Mouse (Mus musculus): ENCODE measurements at regions not wholly inside any gene's neighbourhood (a gene's known extent, or its start where the extent isn't known, plus 50 kb on each side); places are given as distances from the start of the nearest gene placed in this dataset.

DNA sequence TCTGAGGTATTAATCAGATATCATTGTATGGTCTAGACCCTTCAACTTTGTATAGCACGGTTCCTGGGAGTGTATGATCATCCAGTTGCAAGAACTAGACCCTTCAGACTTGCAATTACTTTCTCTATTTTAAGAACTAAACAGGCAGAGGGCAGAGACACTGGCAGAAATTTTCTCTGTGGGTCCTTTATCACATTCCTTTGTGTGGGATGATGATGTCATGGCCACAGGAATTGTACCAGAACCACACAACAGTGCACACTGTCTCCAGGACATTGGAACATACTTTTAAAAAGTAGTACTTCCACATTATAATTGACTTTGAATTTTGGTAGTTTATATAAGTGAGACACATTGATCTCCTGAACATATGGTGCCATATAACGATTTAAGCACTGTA is 674.2 kb downstream of the Rfpl4b start:
- TF ChIP-seq CTCF (IDR thresholded peaks at IDR 0.05) = no peak
- ChIA-PET POLR2A (interaction anchor here (0.6 kb wide), 1 partner anchor 351 kb away, joined by 9 read pairs; no protein-coding TSS in a partner anchor), CTCF (no interaction called here)
- in situ Hi-C loops (cut with MboI; ENCODE audit: low pct_unique_long_range_greater_than_20kb) = no loop called here
- ATAC-seq = no peak
- DNase-seq (ENCODE audit: low read depth, low spot score) = no peak
- H3K27me3 ChIP-seq = no peaks in the 10 kb centered on the region

DNA sequence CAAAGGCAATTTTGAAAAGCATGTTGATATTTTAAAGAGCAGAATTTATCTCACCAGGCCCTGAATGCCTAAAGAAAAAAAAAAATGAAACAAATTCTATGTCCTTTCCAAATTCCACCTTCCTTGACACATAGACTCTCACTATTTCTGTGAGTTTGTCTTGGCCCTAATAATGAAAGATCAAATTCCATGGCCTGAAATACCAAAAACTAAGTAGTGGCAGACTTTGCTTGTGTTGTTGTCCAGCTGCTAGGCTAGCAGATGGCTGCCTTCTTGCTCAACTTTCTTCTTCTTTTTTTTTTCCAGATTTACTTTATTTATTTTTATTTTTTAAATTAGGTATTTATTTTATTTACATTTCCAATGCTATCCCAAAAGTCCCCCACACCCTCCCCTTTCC is 682.4 kb downstream of the Rfpl4b start:
- no peak for ATAC-seq
- DNase-seq (ENCODE audit: low read depth, low spot score) = no peak
- POLR2A ChIA-PET = no interaction called here

DNA sequence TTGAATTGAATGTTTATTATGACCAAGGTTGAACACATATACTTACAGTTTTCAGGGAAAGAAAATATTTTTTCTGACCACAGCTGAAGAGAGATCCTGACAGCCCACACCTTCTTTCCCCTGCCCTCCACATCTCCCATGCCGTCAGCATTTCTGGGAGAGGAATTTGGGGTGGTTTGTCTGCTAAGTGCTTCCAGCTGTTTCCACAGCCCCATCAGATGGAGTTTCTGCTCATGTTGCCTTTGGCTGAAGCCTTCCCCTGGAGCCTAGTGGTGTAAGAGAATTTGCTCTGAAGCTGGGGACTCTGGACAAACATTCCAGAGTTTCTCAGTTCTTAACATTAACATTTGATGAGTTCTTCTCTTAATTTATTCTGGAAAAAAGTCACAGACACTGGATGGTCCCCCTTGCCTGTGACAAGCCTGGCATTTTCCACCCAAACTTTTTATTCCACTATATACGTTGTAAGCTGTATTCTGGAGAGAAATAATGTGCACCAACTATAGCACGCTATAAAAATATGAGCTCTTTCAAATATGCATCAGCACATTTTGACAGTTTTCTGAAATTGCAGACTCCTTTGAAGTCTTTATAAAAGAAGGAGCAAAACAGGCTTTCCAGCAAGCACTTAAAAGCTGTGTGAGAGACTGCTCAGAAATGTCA is 699.5 kb downstream of the Rfpl4b start:
- H3K27me3 ChIP-seq = no peaks in the 10 kb centered on the region
- POLR2A ChIA-PET = no interaction called here
- in situ Hi-C loops (cut with MboI; ENCODE audit: low pct_unique_long_range_greater_than_20kb) = no loop called here
- no peak for TF ChIP-seq CTCF (IDR thresholded peaks at IDR 0.05)
- CTCF ChIA-PET = no interaction called here
- no peak for ATAC-seq
- no peak for DNase-seq (ENCODE audit: low read depth, low spot score)

More for the DNA sequence above, 682.4 kb downstream of the Rfpl4b start:
- in situ Hi-C loops (cut with MboI; ENCODE audit: low pct_unique_long_range_greater_than_20kb) = no loop called here
- CTCF ChIA-PET = no interaction called here
- no peak for TF ChIP-seq CTCF (IDR thresholded peaks at IDR 0.05)
- no peaks in the 10 kb centered on the region for H3K27me3 ChIP-seq

DNA sequence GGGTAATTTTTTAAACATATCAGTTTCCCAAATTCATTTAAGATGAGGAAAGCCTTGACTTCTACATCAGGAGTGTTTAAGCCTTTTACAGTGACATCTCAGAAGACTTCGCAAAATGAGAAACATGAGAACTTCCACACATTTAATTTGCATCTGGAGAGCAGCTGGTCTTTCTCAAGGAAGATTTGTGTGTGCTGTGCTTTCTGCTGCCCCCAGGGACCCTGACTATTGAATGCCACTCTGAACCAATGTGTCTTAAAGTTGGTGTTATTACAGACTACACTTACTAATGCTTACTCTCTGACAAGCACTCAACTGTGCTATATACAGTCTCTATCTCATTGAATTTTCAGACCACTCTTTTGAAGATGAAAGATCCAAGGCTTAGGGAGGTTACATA is 703.0 kb downstream of the Rfpl4b start:
- DNase-seq (ENCODE audit: low read depth, low spot score) (no peak), ATAC-seq (no peak)
- ChIA-PET POLR2A (no interaction called here), CTCF (no interaction called here)
- H3K27me3 ChIP-seq = no peaks in the 10 kb centered on the region
- no peak for TF ChIP-seq CTCF (IDR thresholded peaks at IDR 0.05)
- in situ Hi-C loops (cut with MboI; ENCODE audit: low pct_unique_long_range_greater_than_20kb) = no loop called here

DNA sequence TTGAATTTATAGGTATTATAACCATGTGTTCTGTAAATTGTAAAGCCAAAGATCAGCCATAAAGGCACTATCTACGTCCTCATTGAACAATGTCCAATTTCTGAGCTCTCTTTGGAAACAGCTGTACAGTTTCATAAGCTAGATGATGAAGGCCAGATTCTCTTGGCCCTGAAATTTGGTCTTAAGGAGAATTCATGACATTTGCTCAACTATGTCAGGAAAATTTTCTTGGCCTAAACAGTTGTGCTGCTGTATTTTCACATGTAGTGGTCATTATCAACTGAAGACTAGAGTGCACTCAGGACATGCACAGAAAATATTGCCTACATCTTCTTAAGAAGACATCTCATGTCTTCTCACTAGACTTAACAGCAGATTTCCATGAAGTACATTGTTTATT is 705.1 kb downstream of the Rfpl4b start:
- CTCF ChIA-PET = no interaction called here
- no peak for ATAC-seq
- no peak for TF ChIP-seq CTCF (IDR thresholded peaks at IDR 0.05)
- POLR2A ChIA-PET = no interaction called here
- no peak for DNase-seq (ENCODE audit: low read depth, low spot score)
- in situ Hi-C loops (cut with MboI; ENCODE audit: low pct_unique_long_range_greater_than_20kb) = no loop called here
- H3K27me3 ChIP-seq = no peaks in the 10 kb centered on the region

DNA sequence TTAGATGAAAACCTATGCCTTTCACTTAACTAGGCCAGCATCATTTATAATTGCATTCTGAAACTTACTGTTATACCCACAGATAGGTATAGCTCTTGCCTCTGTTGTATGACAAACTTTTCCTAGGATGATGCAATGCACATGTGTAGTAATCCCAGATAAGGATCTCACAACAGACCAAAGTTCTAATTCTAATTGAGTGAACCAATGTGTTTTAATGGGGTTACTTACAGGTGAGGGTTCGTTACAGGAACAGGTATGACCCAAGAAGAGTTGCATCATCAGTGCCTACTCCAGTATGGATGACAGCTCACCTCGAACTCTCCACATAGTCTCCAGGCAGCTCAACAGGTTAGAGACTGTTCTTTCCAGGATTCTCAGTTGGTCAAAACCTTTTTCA is 707.4 kb downstream of the Rfpl4b start:
- DNase-seq (ENCODE audit: low read depth, low spot score) = no peak
- in situ Hi-C loops (cut with MboI; ENCODE audit: low pct_unique_long_range_greater_than_20kb) = no loop called here
- TF ChIP-seq CTCF (IDR thresholded peaks at IDR 0.05) = no peak
- no peak for ATAC-seq
- CTCF ChIA-PET = interaction anchor here (0.9 to 1.0 kb wide), 2 partner anchors 21 to 361 kb away, joined by 3 read pairs; no protein-coding TSS in a partner anchor
- H3K27me3 ChIP-seq = no peaks in the 10 kb centered on the region
- POLR2A ChIA-PET = no interaction called here

DNA sequence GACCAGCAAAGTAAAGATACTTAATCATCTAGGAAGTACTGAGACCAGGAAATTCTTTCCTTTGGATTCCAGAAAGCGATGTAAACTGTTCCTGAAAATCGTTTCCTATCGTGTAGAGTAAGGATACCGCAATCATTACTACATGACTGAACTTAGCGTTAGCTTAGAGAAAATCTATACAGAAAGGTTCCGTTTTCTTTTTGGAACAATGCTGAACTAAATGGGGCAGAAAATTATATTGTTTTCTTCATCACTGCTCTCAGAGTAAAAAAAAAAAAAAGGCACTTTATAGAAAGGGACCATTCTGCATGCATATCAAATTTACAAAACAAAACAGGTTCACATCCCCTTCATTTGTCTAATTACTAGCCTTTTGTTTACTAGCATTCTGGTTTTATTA is 713.0 kb downstream of the Rfpl4b start:
- no peaks in the 10 kb centered on the region for H3K27me3 ChIP-seq
- ChIA-PET POLR2A (no interaction called here), CTCF (interaction anchor here (1.3 kb wide), 1 partner anchor 15 kb away, joined by 3 read pairs; no protein-coding TSS in a partner anchor)
- TF ChIP-seq CTCF (IDR thresholded peaks at IDR 0.05) = no peak
- ATAC-seq (no peak), DNase-seq (ENCODE audit: low read depth, low spot score) (no peak)
- in situ Hi-C loops (cut with MboI; ENCODE audit: low pct_unique_long_range_greater_than_20kb) = no loop called here

DNA sequence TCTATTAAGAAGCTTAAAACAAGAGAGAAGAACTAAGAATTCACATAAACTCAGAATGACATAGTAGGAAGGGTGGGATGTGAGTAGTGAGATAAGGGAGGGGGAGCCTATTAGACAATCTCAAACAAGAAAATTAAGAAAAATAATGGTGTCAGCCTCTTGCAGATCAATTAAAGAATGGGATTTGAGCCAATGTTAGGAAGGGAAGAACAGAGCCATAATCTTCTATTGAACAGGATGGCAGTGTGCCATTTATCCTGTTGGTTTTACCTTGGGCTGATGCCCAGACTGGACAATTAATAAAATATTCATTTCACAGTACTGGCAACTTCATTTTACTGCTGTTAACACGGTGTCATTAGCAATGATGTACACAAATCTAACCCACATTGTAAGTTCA is 718.0 kb downstream of the Rfpl4b start:
- POLR2A ChIA-PET = no interaction called here
- no peak for DNase-seq (ENCODE audit: low read depth, low spot score)
- no peaks in the 10 kb centered on the region for H3K27me3 ChIP-seq
- in situ Hi-C loops (cut with MboI; ENCODE audit: low pct_unique_long_range_greater_than_20kb) = no loop called here
- ATAC-seq = no peak
- TF ChIP-seq CTCF (IDR thresholded peaks at IDR 0.05) = no peak
- CTCF ChIA-PET = no interaction called here

DNA sequence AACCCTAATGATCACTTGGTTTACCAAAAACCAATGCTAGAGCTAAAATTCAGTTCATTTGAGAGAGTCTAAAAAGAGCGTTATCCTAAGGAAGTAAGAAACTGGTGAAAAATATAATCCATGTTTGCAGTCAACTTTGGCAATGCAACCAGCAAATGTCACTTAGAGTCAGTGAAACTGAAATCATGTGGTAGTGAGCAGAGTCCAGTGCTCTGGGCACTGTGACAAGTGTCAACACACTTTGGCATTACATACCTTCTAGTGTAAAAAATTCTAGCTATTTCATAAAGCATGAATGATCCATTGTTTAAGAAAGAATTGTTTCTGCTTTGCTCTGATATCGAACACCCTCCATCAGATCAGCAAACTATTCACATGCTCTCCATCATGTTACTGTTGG is 743.1 kb downstream of the Rfpl4b start:
- ChIA-PET CTCF (no interaction called here), POLR2A (no interaction called here)
- H3K27me3 ChIP-seq = no peaks in the 10 kb centered on the region
- in situ Hi-C loops (cut with MboI; ENCODE audit: low pct_unique_long_range_greater_than_20kb) = no loop called here
- TF ChIP-seq CTCF (IDR thresholded peaks at IDR 0.05) = no peak
- ATAC-seq (no peak), DNase-seq (ENCODE audit: low read depth, low spot score) (no peak)

DNA sequence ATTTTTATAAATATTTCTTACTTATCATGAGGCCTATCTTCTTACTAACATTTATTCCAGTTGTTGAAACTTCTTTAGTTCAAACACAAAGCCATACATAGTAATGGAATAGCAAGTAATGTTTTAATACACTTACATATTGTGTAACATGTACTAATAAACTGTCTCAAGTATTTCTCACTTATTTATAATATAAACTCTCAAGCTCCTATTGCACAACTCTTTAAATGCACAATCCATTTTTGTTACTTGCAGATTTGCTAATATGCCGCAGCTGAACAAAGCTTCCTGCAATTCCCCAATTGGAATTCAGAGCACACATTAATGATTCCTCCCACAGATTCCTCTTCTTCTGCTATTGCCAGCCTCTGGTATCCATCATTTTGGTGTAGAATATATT is 749.2 kb downstream of the Rfpl4b start:
- no peak for ATAC-seq
- TF ChIP-seq CTCF (IDR thresholded peaks at IDR 0.05) = no peak
- in situ Hi-C loops (cut with MboI; ENCODE audit: low pct_unique_long_range_greater_than_20kb) = no loop called here
- no peaks in the 10 kb centered on the region for H3K27me3 ChIP-seq
- CTCF ChIA-PET = no interaction called here
- DNase-seq (ENCODE audit: low read depth, low spot score) = no peak
- POLR2A ChIA-PET = no interaction called here

DNA sequence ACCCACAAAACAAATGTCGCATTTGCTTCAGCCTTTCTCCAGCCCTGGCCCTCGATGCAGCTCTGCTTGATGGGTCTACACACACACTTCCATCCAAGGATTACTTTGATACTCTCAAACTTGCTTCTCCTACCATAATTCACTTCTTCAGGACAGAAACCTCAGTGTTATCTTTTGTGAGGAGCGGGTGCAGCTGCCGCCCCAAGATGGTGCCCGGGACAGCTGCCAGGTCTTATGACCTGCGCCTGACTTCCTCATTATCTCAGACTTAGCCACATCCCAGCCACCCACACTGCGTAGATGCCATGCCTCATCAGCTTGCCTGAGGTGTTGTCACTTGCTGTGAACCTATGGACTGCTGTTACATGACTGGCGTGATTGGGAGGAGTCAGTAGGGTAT is 762.5 kb downstream of the Rfpl4b start:
- no peak for DNase-seq (ENCODE audit: low read depth, low spot score)
- no peak for TF ChIP-seq CTCF (IDR thresholded peaks at IDR 0.05)
- ATAC-seq = no peak
- in situ Hi-C loops (cut with MboI; ENCODE audit: low pct_unique_long_range_greater_than_20kb) = no loop called here
- H3K27me3 ChIP-seq = no peaks in the 10 kb centered on the region
- ChIA-PET CTCF (no interaction called here), POLR2A (no interaction called here)

DNA sequence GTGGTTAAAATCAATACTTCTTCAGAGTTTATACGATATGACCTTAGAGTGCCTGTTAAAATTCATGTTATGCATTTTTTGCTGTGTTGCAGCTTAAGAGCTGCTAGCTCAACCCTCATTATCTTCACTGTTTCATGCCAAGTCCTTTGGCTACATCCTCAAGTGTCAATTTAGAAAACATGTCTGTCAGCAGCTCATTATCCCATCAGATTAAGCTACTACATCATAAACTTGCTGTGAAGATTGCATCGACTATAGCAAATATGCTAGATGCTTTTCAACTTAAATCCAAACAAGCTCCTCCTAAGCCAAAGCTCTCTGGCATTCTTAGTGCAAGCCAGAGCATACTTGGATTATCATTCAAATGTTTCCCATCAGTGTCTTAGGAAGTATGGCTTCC is 811.1 kb downstream of the Rfpl4b start:
- ChIA-PET CTCF (interaction anchor here (1.3 kb wide), 1 partner anchor 27 kb away, joined by 3 read pairs; no protein-coding TSS in a partner anchor), POLR2A (no interaction called here)
- in situ Hi-C loops (cut with MboI; ENCODE audit: low pct_unique_long_range_greater_than_20kb) = no loop called here
- H3K27me3 ChIP-seq = no peaks in the 10 kb centered on the region
- ATAC-seq (no peak), DNase-seq (ENCODE audit: low read depth, low spot score) (no peak)
- TF ChIP-seq CTCF (IDR thresholded peaks at IDR 0.05) = no peak
